Mouse (Mus musculus) heart, adult 2 months (tissue): ENCODE data around the gene Cav2.

Experiments used
- CTCF ChIP-seq: fragments of 200-600 bp; IDR thresholded peaks from 2 replicates; pipeline ENCODE4 v1.8.1; 2022; ENCODE audit warnings: antibody characterized with exemption, mild to moderate bottlenecking, moderate library complexity
- POLR2A ChIP-seq: fragments of 200-500 bp; IDR thresholded peaks from 2 replicates; pipeline ENCODE4 v1.6.1; 2011; ENCODE audit warnings: mild to moderate bottlenecking, low read depth, low read length, control low read depth; ENCODE audit not compliant: insufficient read depth

GRCm38 (mm10) chr6:17282159-17282558, 1.2 kb downstream of the Cav2 start:
- TF ChIP-seq CTCF (no peak), POLR2A (0 out of 2 replicates have a peak, but pooled peaks have one; percentile 28)
